Mouse (Mus musculus) brain, embryonic 14.5 days (tissue): Measurements from ENCODE around the gene Krt222.

Source experiments
- CTCF ChIP-seq: fragments of 200-500 bp; IDR thresholded peaks from 2 replicates; pipeline ENCODE4 v1.5.1; 2012; ENCODE audit warnings: inconsistent platforms, mild to moderate bottlenecking, moderate library complexity, borderline replicate concordance; ENCODE audit not compliant: insufficient read depth, insufficient read length; ENCODE audit errors: extremely low read depth
- POLR2A ChIP-seq: fragments of 200-500 bp; IDR thresholded peaks from 2 replicates; pipeline ENCODE4 v1.6.1; 2012; ENCODE audit warnings: mild to moderate bottlenecking, inconsistent platforms, borderline replicate concordance; ENCODE audit not compliant: poor library complexity, insufficient read depth, insufficient read length, severe bottlenecking; ENCODE audit errors: extremely low read depth

DNA sequence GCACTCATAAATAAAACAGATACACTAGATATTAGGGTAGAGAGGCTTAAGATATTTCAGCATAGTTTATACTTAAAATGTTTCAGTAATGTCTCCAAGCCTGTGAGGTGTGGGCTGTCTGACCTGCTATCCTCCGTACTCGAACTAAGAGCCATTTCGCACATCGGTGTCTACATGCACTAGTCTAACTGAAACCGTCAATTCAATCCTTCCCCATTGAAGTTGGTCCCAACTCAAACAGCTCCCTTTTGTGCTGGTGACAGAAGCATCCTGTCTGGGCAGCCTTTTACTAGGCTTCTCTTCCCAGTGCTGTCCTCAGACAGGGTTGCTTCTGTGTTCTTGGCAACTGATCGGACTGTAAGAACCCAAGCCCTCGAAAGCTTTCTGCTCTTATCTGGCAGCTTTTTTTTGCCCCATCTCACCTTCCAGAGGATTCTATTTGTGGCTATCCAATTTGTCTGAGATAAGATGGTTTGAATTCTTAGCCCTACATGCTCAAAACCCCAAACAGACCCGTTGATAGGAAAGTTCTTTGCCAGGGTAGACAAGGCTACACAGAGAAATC lies 35.7 kb downstream of the Krt222 start:
- TF ChIP-seq CTCF (no peak), POLR2A (no peak)
